Mouse (Mus musculus): ENCODE measurements around the gene Pcare.

Pcare gene

DNA sequence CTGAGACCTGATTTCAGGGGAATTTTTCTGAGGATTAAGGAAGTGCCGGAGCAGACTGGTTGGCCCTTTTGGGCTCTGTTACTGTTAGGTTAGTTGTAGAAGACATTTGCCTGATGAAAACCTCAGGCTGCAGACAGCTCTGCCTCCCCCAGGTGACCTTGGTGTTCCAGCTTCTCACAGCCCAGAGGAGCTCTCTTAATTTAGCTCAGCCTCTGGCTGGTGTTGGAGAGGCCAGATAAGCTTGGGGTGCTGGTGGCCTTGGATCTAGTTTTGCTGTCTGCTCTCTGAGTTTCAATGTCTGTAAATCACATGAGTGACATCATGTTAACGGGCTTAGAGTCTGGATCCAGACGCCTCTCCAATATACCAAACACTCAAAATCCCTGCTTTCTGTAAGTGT is 31.7 kb downstream of the Pcare start:
- no peak for DNase-seq

DNA sequence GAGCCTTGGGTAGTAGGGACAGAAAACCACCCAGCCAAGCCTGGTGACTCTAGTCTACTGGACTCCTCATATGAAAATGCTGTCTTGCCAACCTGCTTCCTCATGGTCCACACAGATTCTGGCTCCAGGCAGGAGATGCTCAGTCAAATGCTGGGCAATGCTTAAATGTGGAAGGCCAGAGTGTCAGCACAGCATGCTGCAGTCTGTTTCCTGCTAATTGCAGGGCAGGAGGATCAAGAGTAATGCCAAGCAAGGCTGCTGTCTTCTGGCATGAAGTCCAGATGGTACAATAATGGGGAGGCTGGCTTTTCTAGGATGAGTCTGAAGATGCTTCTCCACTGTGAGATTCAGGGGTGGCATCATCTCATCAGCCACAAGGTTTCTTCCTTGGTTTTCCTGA is 32.3 kb downstream of the Pcare start:
- no peak for DNase-seq

DNA sequence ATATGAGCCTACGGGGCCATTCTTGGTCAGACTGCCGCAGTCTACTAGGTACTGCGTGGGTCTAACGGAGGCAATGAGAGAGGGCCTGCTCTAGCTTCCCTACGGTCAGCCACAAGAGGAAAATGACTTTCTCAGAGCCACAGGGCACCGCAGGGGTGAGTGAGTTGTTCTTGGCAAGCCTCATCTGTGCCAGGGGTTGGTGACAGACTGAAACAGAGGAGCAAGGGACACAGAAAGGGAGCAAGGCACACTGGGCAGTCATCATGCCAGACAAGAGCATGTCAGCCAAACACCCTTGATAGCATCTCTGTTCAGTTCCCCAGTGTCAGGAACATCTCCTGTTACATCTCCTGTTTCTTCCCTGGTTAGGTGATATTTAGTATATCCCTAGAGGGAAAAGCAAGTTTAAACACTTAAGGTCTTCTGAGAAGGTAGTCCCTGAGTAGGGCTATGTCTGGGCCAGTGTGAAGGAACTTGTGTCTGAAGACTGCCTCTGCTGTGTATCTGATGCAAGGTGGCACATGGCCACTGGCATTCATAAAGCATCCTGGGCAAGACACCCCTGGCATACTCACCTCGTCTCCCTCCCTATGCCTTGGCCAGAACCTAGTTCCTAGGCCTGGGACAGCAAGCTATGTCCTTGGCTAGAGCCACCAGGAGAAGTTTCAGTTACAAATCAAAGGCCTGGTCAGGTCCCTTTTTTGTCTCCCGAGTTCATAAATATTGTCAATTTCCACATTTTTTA is 34.6 kb downstream of the Pcare start:
- DNase-seq = no peak

DNA sequence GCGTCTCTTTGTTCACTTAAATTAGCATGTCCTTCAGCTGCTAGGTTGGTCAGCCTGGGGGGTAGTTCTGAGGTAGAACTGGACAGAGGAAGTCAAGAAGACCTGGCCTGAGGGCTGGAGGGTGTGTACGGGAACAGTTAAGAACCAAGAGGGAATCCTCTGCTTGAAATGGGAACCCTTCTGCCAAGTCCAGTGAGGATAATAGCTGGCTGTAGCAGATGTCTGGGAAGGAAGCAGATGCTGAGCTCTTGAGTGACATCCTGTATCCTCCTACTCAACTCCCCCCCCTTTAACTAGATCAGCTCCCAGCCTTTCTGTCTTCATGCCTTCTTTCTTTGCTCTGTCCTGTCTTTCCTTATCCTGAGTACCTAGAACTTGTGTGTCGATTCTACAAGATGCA is 37.7 kb downstream of the Pcare start:
- no peak for DNase-seq

DNA sequence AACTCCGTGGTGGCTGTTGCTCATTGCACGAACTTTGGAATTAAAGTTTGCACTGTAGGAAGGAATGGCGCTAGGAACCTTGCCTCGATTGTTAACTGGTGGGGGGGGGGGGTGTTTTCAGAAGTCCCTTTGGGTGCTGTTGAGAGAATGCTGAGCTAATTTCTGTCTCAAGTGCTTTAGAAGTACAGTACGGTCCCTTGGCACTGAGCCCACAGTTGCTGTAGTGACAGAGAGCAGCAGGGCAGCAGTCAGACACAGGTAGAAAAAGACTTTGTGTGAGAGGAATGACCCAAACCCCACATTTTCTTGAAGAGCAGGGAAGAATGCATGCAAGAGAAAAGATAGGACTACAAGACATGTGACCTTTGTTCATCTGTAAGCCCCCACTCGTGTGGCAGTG is 40.4 kb downstream of the Pcare start:
- no peak for DNase-seq

DNA sequence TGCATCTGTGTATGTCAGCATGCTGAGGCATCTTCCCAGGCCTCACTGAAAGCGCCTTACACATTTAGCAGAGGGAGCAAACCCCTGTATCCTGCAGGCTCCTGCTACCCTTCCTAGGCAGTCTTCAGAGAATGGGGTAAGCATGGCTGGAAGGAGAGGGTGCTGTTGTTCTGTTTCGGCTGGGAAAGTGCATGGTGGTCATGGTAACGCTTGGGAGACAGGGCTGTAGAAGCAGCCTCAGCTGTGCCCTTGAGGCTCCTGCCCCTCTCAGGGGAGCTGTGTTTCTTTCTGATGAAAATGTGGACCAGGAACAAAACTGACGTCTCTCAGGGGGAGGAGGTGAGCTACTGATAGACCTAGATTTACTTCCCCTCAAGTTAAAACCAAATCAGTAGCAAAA is 45.0 kb downstream of the Pcare start:
- no peak for DNase-seq

DNA sequence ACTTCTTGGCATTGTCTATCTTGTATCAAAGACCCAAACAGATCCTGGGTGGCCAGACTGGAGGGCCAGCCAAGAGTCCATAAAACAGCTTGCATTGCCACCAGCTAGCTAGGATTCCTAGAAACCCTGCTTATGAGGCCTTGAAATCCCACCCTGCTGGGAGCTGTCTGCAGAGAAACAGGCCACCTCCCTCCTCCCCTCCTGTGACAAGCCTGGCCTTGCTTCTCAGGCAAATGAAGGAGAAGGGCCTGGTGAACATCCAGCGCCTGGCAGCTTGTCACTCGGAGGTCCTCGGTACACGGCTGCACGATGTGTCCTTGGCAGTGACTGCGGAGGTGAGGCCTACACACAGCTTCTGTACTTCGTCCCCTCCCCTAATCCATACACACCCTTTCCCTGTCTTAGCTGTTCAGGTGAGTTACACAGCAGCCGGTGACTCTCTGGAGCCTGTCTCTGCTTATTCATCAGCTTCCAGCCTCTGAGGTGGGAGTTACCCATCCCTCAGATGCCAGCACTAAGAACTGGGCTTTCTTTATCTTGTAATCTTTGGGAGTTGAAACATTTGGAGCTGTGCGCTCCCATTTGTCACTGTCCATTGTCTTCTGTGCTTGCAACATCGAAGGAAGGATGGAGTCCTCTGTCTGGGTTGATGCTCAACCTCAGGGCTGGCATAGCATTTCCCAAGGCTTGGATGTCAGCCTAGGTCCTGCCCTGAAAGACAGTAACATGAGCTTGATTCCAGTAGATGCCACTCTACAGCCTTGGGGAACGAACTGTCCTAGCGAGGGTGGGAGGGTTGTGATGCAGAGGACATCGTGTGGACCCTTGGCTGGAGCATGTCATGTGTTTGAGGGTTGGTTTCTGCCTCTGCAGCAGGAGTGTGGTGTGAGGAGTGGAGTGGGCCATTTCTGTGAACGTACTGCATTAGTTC is 46.9 kb downstream of the Pcare start:
- no peak for DNase-seq

DNA sequence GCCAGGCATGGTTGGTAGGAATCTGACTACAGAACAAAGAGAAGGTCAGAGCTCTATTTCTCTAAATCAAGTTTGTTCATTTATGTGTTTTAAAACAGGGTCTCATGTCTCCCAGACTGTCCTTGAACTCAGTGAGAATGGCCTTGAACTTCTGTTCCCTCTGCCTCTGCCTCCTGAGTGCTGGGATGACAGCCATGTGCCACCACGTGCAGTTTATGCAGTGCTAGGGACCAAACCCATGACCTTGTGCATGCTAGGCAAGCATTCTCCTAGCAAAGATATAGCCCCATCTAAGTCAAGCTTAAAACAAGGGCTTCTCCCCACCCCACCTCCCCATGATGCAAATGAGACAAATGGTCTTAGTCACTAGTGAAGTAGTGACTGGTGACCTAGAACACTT is 47.6 kb downstream of the Pcare start:
- no peak for DNase-seq

DNA sequence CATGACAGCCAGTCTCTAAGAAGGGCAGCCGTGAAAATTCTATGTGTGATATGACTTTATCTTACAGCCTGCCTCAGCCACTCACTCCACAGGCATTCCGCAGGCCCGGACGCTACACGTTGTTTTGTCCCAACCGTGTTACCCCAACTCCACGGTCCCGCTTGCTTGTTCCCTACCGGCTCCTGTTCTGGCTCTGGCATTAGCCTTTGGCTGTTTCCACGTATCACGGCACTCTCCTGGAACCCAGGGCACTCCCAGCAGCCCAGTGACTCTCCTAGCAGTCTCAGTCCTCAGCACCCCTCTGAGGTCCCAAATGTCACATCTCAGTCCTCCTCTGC is 54.1 kb downstream of the Pcare start:
- DNase-seq = no peak

DNA sequence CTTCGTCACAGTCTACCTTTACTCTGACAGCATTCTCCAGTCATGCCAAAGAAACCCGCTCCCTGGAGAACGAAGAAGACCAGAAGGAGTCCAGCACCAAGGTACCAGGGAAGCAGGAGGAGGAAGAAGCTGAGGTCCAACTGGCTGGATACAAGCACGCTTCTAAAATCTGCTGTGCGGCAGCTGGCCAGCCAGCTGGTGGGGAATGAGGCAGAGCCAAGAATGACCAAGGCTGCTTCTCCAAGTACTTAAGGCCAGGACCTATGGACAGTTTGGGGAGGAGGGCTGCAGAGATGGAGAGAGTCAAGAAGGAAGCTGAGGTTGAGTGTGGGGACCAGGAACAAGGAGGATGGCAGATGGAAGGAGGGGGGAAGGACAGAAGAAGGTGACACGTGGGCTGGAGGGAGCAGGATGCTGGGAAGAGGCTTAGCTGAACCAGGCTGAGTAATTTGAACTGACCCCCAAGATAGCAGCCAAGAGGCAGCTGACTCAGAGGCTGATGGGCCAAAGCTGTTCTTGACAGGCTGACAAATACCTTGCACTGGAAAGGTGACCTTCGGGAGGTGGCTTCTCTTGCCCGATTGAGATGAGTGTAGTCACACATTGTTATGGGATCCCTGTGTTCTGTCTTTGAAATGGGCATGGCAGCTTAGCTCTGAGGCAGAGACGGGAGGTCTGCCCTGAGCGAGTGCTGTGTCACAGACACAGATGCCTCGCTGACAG is 54.6 kb downstream of the Pcare start:
- no peak for DNase-seq

DNA sequence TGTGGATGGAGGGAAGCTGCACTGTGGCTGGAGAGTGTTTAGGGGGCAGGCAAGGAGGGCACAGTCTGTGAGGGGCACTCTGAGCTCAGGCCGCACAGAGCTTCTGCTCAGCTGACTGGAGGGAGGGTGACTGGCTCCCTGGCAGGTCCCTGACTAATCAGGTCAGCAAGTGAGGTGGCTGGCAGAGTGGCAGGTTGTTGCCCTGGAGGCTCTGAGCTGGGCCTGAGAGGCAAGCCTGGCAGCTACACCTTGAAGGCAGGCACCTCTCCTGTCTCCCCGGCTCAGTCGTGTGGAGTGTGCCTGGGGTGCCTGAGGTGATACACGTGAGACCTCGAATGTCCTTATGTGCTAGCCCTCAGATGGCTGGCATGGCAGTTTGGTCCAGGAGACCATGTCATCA is 56.3 kb downstream of the Pcare start:
- DNase-seq = no peak

DNA sequence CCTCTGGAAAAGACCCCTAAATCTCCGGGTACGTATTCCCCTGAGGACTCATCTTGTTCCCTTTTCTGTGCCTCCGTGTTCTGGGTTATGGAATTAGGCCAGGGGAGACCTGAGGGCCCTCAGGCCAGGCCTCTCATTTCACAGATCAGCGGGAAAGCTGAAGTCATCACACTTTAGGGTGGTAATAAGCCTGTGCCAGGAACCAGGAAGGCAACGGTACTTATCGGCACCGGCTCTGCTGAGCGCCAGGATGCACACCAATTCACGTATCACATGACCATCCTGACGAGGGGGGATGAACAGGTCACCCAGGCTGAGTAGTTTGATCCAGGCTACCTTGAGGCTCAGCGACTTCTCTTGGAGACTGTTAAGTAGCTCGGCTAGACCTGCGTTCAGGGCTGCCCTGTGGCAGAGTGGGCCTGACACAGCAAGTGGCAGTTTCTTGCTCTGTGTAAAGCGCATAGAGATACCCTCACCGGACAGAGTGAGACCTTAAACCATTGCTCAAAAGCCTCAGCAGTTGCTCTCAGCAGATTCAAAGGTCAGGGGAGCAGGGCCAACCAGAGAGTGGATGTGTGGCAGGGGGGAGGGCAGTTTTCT is 56.9 kb downstream of the Pcare start:
- no peak for DNase-seq

DNA sequence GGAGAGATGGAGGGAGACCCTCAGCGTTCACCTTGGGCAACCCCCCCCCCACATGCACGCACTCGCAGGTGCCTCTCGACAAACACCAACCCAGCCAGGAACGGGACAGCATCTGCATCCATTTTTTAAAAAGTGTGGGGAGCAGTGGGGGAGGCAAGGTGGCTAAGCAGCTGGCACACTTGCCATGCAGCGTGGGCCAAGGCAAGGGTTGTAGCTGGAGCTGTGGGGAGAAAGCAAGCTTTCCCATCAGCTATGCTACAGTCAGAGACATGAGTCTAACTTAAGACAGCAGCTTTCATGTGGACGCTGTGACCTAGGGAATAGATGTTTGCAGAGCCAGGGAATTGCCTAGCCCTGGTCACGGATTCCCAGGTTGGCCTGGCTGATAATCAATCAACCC is 57.5 kb downstream of the Pcare start:
- no peak for DNase-seq

DNA sequence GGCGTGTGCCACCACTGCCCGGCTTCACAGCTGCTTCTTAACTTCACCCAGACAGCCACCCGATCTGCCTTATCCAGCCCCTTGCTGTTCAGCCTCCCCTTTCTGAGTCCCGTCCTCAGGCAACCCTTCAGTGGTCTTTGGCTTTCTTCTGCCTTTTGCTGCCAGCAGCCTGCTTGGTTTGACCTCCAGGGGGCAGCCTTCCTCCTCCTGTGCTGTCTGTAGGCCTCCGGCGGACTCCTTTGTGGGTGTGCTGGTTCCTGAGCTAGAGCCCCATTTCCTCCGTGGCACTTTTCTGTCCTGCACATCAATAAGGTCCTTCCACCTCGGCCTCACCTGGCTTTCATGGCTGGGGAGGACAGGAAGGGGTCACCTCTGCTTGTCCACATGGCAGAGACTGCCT is 58.9 kb downstream of the Pcare start:
- peak in 1 of 2 experiments; percentile 28 for DNase-seq
